Mouse (Mus musculus) liver, adult 2 months (tissue): ENCODE results near the gene Epc2. TPM values are rescaled to one million over a fixed set of nuclear protein-coding genes. Genes with fewer than 3 reads are reported as not detected.

Experiments used
- DNase-seq: peaks from one replicate; pipeline ENCODE4 v3.0.0-alpha.2; 2011; ENCODE audit warnings: low read depth, low spot score; ENCODE audit errors: extremely low read depth
- H3K27ac ChIP-seq: fragments of 200-500 bp; replicated peaks from 2 replicates; pipeline ENCODE4 v1.5.1; 2012; ENCODE audit warnings: low read depth, mild to moderate bottlenecking, control low read depth, inconsistent platforms, low read length; ENCODE audit not compliant: insufficient read depth
- H3K27me3 ChIP-seq: fragments of 200-500 bp; 2 replicates; pipeline ENCODE4 v1.6.1; 2012; ENCODE audit warnings: mild to moderate bottlenecking, moderate library complexity, low read length, inconsistent platforms; ENCODE audit not compliant: control insufficient read depth, insufficient read depth
- H3K36me3 ChIP-seq: fragments of 200-500 bp; 2 replicates; pipeline ENCODE4 v1.6.1; 2012; ENCODE audit warnings: low read length, inconsistent platforms; ENCODE audit not compliant: control insufficient read depth, insufficient read depth
- H3K4me1 ChIP-seq: fragments of 200-500 bp; 2 replicates; pipeline ENCODE4 v1.6.1; 2011; ENCODE audit warnings: low read length; ENCODE audit not compliant: control insufficient read depth, insufficient read depth
- H3K4me3 ChIP-seq: fragments of 200-500 bp; 2 replicates; pipeline ENCODE4 v1.5.1; 2011; ENCODE audit warnings: low read depth, mild to moderate bottlenecking, control low read depth, low read length, moderate library complexity; ENCODE audit not compliant: insufficient read depth
- H3K79me2 ChIP-seq: fragments of 200-500 bp; 2 replicates; pipeline ENCODE4 v1.6.1; 2012; ENCODE audit warnings: inconsistent platforms, mild to moderate bottlenecking, low read length, moderate library complexity; ENCODE audit not compliant: control insufficient read depth, insufficient read depth
- H3K9ac ChIP-seq: fragments of 200-500 bp; 2 replicates; pipeline ENCODE4 v1.6.1; 2012; ENCODE audit warnings: low read depth, mild to moderate bottlenecking, control low read depth, inconsistent platforms, low read length
- CTCF ChIP-seq: fragments of 200-500 bp; IDR thresholded peaks from 2 replicates; pipeline ENCODE4 v1.5.1; 2011; ENCODE audit warnings: low read depth, low read length, control low read depth
- POLR2A ChIP-seq: fragments of 200-500 bp; IDR thresholded peaks from 2 replicates; pipeline ENCODE4 v1.6.1; 2011; ENCODE audit warnings: low read length, control low read depth; ENCODE audit not compliant: insufficient read depth; ENCODE audit errors: extremely low read depth
- WGBS: fragments of 180-500 bp; shearing (Covaris S2); methylation state at CpG from one replicate; pipeline ENCODE4 v1.1.7; 2018; 5-methylcytosine and 5-hydroxymethylcytosine counted together
- polyA plus RNA-seq: library from polyadenylated mRNA; depleted of rRNA; stranded (reverse); fragments of >200 nt; gene quantifications from 2 replicates; pipeline ENCODE4 v1.2.3, GENCODE M21; 2012
- total RNA-seq: library from RNA; depleted of rRNA; stranded (reverse); fragments of >200 nt; gene quantifications from 2 replicates; pipeline ENCODE4 v1.2.3, GENCODE M21; 2014

The Epc2 gene
- total and polyA plus RNA-seq, 2 experiments, result 2.5 to 14.1 TPM

DNA sequence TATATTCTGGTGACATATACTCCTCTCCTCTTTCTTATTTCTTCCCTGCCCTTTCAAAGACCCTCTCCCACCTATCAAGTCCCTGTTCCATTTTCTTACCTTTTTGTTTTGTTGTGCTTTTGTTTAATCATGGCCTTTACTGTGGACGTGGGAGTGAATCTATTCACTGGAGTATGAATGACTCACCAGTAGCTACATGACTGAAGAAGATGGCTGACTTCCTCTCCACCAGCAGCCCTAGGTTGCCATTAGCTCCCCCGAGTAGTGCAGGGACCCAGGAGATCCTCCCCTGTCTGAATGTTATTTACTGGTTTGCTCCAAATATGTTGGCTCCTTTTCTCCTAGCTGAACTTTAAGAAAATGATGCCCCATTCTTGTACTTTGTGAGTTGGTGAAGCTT lies 86.8 kb downstream of the Epc2 start:
- TF ChIP-seq CTCF (no peak), POLR2A (no peak)
- no peak overlapping the region for H3K27ac ChIP-seq
- H3K27me3 ChIP-seq, result no peaks in the 10 kb centered on the region
- peaks cover 11% of the 10 kb centered on the region; the same call in 1 of the 2 replicates for H3K4me1 ChIP-seq
- peaks cover 13% of the 10 kb centered on the region for H3K36me3 ChIP-seq
- 81% methylated on average over 2 of the region's 2 CpGs for WGBS
- no peak overlapping the region for H3K4me3 ChIP-seq
- H3K79me2 ChIP-seq, result no peaks in the 10 kb centered on the region; the same call in 1 of the 2 replicates
- DNase-seq, result no peak
- H3K9ac ChIP-seq, result no peak overlapping the region

- Histone ChIP-seq H3K27me3 (no peaks in the 10 kb centered on the region), H3K4me1 (peaks cover 11% of the 10 kb centered on the region; the same call in 1 of the 2 replicates), H3K79me2 (no peaks in the 10 kb centered on the region), H3K27ac (no peak overlapping the region), H3K36me3 (peaks cover 13% of the 10 kb centered on the region), H3K9ac (no peak overlapping the region), H3K4me3 (no peak overlapping the region)
- 56% methylated on average over 2 of the region's 2 CpGs for WGBS
- peak; percentile 52 for DNase-seq
- TF ChIP-seq CTCF (no peak), POLR2A (no peak)
These were observed 88.5 kb downstream of the Epc2 start for GRCm38 (mm10) chr2:49539745-49540144.

DNA sequence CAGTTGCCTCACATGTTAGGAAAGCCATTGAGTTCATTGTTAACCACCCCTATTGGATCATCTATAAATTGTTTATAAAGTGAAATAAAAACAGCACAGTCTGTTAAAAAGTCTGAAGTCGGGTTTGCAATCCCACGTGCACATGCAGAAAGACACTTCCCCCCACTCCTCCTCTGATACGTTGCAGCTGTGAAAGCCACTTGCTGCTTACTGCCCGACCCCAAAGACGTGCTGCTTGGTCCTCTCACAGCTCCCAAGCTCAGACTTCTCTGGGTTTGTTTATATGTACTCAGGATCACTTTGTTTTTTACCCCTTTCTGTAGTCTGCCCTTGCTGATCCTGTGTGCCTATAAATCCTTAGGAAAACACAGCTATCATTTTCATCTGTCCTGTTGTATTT lies 96.5 kb downstream of the Epc2 start:
- peaks cover 11% of the 10 kb centered on the region for H3K36me3 ChIP-seq
- no peaks in the 10 kb centered on the region for H3K27me3 ChIP-seq
- peak; percentile 19 for DNase-seq
- H3K4me3 ChIP-seq, result no peak overlapping the region
- peaks cover 2% of the 10 kb centered on the region for H3K4me1 ChIP-seq
- no peaks in the 10 kb centered on the region for H3K79me2 ChIP-seq
- 74% methylated on average over 5 of the region's 5 CpGs for WGBS
- H3K27ac ChIP-seq, result no peak overlapping the region
- H3K9ac ChIP-seq, result no peak overlapping the region
- TF ChIP-seq CTCF, result no peak
- TF ChIP-seq POLR2A, result no peak

GRCm38 (mm10) chr2:49548492-49548891 lies 97.2 kb downstream of the Epc2 start:
- H3K4me1 ChIP-seq, result peaks cover 2% of the 10 kb centered on the region
- no peak for TF ChIP-seq CTCF
- no peak for TF ChIP-seq POLR2A
- WGBS, result 30% methylated on average over 5 of the region's 5 CpGs
- H3K4me3 ChIP-seq, result no peak overlapping the region
- H3K79me2 ChIP-seq, result no peaks in the 10 kb centered on the region
- peaks cover 11% of the 10 kb centered on the region for H3K36me3 ChIP-seq
- no peak overlapping the region for H3K9ac ChIP-seq
- no peak overlapping the region for H3K27ac ChIP-seq
- H3K27me3 ChIP-seq, result no peaks in the 10 kb centered on the region
- DNase-seq, result peak; percentile 91

- 83% methylated on average over 2 of the region's 2 CpGs for WGBS
- TF ChIP-seq CTCF (no peak), POLR2A (no peak)
These were observed 101.8 kb downstream of the Epc2 start for GRCm38 (mm10) chr2:49553096-49553495.

DNA sequence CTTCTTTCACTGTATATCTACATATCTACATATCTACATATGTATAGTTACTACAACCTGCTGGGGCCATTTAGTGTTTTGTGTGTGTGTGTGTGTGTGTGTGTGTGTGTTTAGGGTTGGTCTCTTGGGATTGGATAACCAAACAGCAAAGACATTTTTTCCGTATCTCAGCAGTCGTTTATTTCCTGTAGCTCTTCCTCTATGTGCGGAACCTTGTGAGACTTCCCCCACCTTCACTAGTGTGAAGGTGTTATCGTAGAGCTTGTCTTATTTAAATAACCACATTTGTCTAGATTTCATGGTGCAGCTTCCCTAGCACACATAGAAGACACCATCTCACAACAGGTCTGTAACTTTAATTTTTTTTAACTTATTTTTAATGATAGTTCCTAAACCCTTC lies 106.1 kb downstream of the Epc2 start:
- H3K27me3 ChIP-seq, result no peaks in the 10 kb centered on the region
- no peaks in the 10 kb centered on the region; the same call in 1 of the 2 replicates for H3K36me3 ChIP-seq
- 90% methylated on average over 4 of the region's 4 CpGs for WGBS
- no peak overlapping the region for H3K4me3 ChIP-seq
- H3K79me2 ChIP-seq, result no peaks in the 10 kb centered on the region
- no peak overlapping the region for H3K27ac ChIP-seq
- no peaks in the 10 kb centered on the region for H3K4me1 ChIP-seq
- no peak for DNase-seq
- no peak for TF ChIP-seq POLR2A
- no peak for TF ChIP-seq CTCF
- no peak overlapping the region for H3K9ac ChIP-seq

More at GRCm38 (mm10) chr2:49553096-49553495, 101.8 kb downstream of the Epc2 start:
- Histone ChIP-seq H3K9ac (no peak overlapping the region), H3K4me1 (peaks cover 2% of the 10 kb centered on the region), H3K36me3 (peaks cover 6% of the 10 kb centered on the region), H3K79me2 (no peaks in the 10 kb centered on the region), H3K27me3 (no peaks in the 10 kb centered on the region), H3K4me3 (no peak overlapping the region), H3K27ac (no peak overlapping the region)
- DNase-seq, result no peak
